Mouse (Mus musculus) CH12.LX (cell line): Measurements from ENCODE around the gene Suclg2. TPM values are rescaled to one million over a fixed set of nuclear protein-coding genes. Genes with fewer than 3 reads are reported as not detected.

ENCODE experiments used
- DNase-seq: peaks from one replicate; pipeline ENCODE4 v3.0.0-alpha.2; 2013; ENCODE audit errors: extremely low read depth
- H3K27ac ChIP-seq: 2 replicates; pipeline ENCODE4 v1.5.1; 2012; ENCODE audit warnings: low read depth, mild to moderate bottlenecking, control low read depth, moderate library complexity; ENCODE audit not compliant: insufficient read depth
- H3K27me3 ChIP-seq: replicated peaks from 2 replicates; pipeline ENCODE3; 2012; ENCODE audit warnings: inconsistent platforms
- H3K36me3 ChIP-seq, 2 experiments: replicated peaks in 1 of 2; 2 replicates each; pipeline versions ENCODE3 to v1.6.1; 2012; ENCODE audit warnings: inconsistent platforms in 1 of 2, low read length in 1 of 2, mild to moderate bottlenecking in 1 of 2, mixed read lengths in 1 of 2, moderate library complexity in 1 of 2; ENCODE audit not compliant: control insufficient read depth in 1 of 2, insufficient read depth in 1 of 2
- H3K4me1 ChIP-seq, 2 experiments: 2 replicates each; pipeline ENCODE4 v1.6.1; 2012; ENCODE audit warnings: inconsistent platforms in 1 of 2, moderate library complexity in 1 of 2; ENCODE audit not compliant: insufficient read depth in 2 of 2, control insufficient read depth in 1 of 2
- H3K4me2 ChIP-seq: 2 replicates; pipeline ENCODE4 v1.6.1; 2012; ENCODE audit warnings: low read depth, mild to moderate bottlenecking, control low read depth; ENCODE audit not compliant: poor library complexity, insufficient read depth, severe bottlenecking
- H3K4me3 ChIP-seq, 3 experiments: fragments of 150-350 bp in 1 of 3; sonication (generic) in 1 of 3; replicated peaks in 1 of 3; 2 replicates each; pipeline versions ENCODE3 to v1.5.1; 2011 to 2012; ENCODE audit warnings: low read depth in 2 of 3, low read length in 2 of 3, mild to moderate bottlenecking in 2 of 3, moderate library complexity in 2 of 3, control low read depth in 1 of 3, improper control_type of control experiment in 1 of 3, inconsistent platforms in 1 of 3, mixed read lengths in 1 of 3; ENCODE audit not compliant: poor library complexity in 1 of 3
- H3K79me2 ChIP-seq: replicated peaks from 2 replicates; pipeline ENCODE4 v1.6.1; 2012; ENCODE audit warnings: mild to moderate bottlenecking, moderate library complexity; ENCODE audit not compliant: control insufficient read depth, poor library complexity, insufficient read depth, severe bottlenecking; ENCODE audit errors: extremely low read depth
- H3K9ac ChIP-seq: 2 replicates; pipeline ENCODE4 v1.6.1; 2012; ENCODE audit warnings: low read depth, mild to moderate bottlenecking, control low read depth, moderate library complexity; ENCODE audit not compliant: insufficient read depth
- H3K9me3 ChIP-seq: replicated peaks from 2 replicates; pipeline ENCODE3; 2012; ENCODE audit warnings: low read length, inconsistent platforms, mixed read lengths
- CHD2 ChIP-seq: IDR thresholded peaks from 2 replicates; pipeline ENCODE4 v1.6.1; 2011; ENCODE audit warnings: low read length, improper control_type of control experiment
- CTCF ChIP-seq, 2 experiments: IDR thresholded peaks in 1 of 2; conservative IDR thresholded peaks in 1 of 2; 2 replicates each; pipeline ENCODE4 v1.5.1; 2011 to 2012; ENCODE audit warnings: low read depth in 2 of 2, low read length in 2 of 2, improper control_type of control experiment in 1 of 2, inconsistent platforms in 1 of 2, mild to moderate bottlenecking in 1 of 2, moderate library complexity in 1 of 2
- GABPA ChIP-seq: IDR thresholded peaks from 2 replicates; pipeline ENCODE4 v1.6.1; 2012; ENCODE audit warnings: low read depth, low read length, improper control_type of control experiment, inconsistent platforms; ENCODE audit not compliant: insufficient replicate concordance
- HCFC1 ChIP-seq: IDR thresholded peaks from 2 replicates; pipeline ENCODE4 v1.6.1; 2012; ENCODE audit warnings: low read depth, mild to moderate bottlenecking, inconsistent platforms, low read length, improper control_type of control experiment
- IRF4 ChIP-seq: IDR thresholded peaks from 2 replicates; pipeline ENCODE4 v1.6.1; 2014; ENCODE audit warnings: low read depth, mild to moderate bottlenecking, inconsistent platforms, low read length, improper control_type of control experiment
- MAFK ChIP-seq: IDR thresholded peaks from 2 replicates; pipeline ENCODE4 v1.6.1; 2011; ENCODE audit warnings: low read length, improper control_type of control experiment; ENCODE audit not compliant: insufficient replicate concordance
- MXI1 ChIP-seq: IDR thresholded peaks from 2 replicates; pipeline ENCODE4 v1.6.1; 2011; ENCODE audit warnings: mild to moderate bottlenecking, low read depth, low read length, improper control_type of control experiment
- MYC ChIP-seq: IDR thresholded peaks from 2 replicates; pipeline ENCODE4 v1.6.1; 2011; ENCODE audit warnings: low read depth, mild to moderate bottlenecking, improper control_type of control experiment, low read length
- NRF1 ChIP-seq: IDR thresholded peaks from 2 replicates; pipeline ENCODE4 v1.6.1; 2014; ENCODE audit warnings: low read depth, mild to moderate bottlenecking, inconsistent platforms, low read length, improper control_type of control experiment, moderate library complexity
- UBTF ChIP-seq: IDR thresholded peaks from 2 replicates; pipeline ENCODE4 v1.6.1; 2012; ENCODE audit warnings: low read depth, mild to moderate bottlenecking, inconsistent platforms, low read length, improper control_type of control experiment, moderate library complexity
- USF1 ChIP-seq: IDR thresholded peaks from 2 replicates; pipeline ENCODE4 v1.6.1; 2014; ENCODE audit warnings: low read depth, mild to moderate bottlenecking, inconsistent platforms, low read length, improper control_type of control experiment
- USF2 ChIP-seq: conservative IDR thresholded peaks from 2 replicates; pipeline ENCODE4 v1.6.1; 2011; ENCODE audit warnings: low read depth, low read length, improper control_type of control experiment
- ZC3H11A ChIP-seq: IDR thresholded peaks from 2 replicates; pipeline ENCODE4 v1.6.1; 2012; ENCODE audit warnings: low read depth, mild to moderate bottlenecking, inconsistent platforms, low read length, improper control_type of control experiment
- ZMIZ1 ChIP-seq: IDR thresholded peaks from 2 replicates; pipeline ENCODE4 v1.6.1; 2012; ENCODE audit warnings: low read depth, mild to moderate bottlenecking, inconsistent platforms, low read length, improper control_type of control experiment
- ZNF384 ChIP-seq: IDR thresholded peaks from 2 replicates; pipeline ENCODE4 v1.6.1; 2012; ENCODE audit warnings: low read depth, low read length, improper control_type of control experiment, inconsistent platforms
- dilution Hi-C: fragments of 300-500 bp; cut with MboI; formaldehyde crosslinking; loops from 2 replicates; pipeline ENCODE4 v1.14.3; 2020; ENCODE audit warnings: low sequenced_read_pairs; ENCODE audit not compliant: extremely low pct_unique_long_range_greater_than_20kb, extremely low pct_ligation_motif_present
- in situ Hi-C: fragments of 300-500 bp; cut with MboI; formaldehyde crosslinking; loops from 3 replicates; pipeline ENCODE4 v1.14.3; 2019; ENCODE audit warnings: low sequenced_read_pairs, low pct_ligation_motif_present, low pct_unique_long_range_greater_than_20kb, mixed read lengths
- polyA plus RNA-seq: library from polyadenylated mRNA; unstranded; fragments of >175 nt; gene quantifications from 2 replicates; pipeline ENCODE4 v1.2.1, GENCODE M21; 2012; ENCODE audit warnings: low read depth; ENCODE audit not compliant: insufficient read length
- total RNA-seq, 2 experiments: library from RNA; depleted of rRNA; stranded (reverse); fragments of 300-350 nt in 1 of 2; fragments of >200 nt in 1 of 2; gene quantifications; 2 replicates each; pipeline ENCODE4 v1.2.3; 2012 to 2014

Suclg2 gene
- total and polyA plus RNA-seq, 3 experiments, result 46.5 to 86.2 (median 48.3) TPM

DNA sequence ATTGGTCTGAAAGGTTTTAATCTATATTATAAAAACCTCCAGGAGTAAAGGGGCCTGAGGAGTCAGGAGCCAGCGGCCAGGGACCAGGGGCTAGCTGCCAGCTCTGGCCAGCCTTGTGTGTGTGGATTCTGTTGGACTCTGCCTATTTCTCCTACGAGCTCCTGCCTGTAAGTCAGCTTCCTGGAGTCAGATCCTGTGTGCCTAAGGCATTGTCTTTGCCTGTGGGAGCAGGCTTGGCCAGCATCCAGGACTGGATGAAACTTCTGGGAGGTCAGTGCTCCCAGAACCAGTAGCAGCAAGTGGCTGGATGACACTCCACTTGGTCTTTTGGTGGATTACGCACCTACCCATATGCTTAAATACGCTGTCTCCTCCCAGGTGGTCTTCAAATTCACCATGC is 23.8 kb upstream of the Suclg2 start:
- Histone ChIP-seq H3K4me3 (no peak overlapping the region), H3K4me1 (no peaks in the 10 kb centered on the region), H3K4me2 (no peak overlapping the region), H3K27ac (no peak overlapping the region), H3K36me3 (no peaks in the 10 kb centered on the region), H3K9me3 (no peaks in the 10 kb centered on the region), H3K9ac (no peak overlapping the region), H3K27me3 (no peaks in the 10 kb centered on the region), H3K79me2 (no peaks in the 10 kb centered on the region)
- in situ Hi-C loops (no loop called here), dilution Hi-C loops (no loop called here)
- TF ChIP-seq UBTF (no peak), MAFK (no peak), MYC (no peak), GABPA (no peak), CTCF (conservative IDR thresholded peaks at IDR 0.05 in 1 of 2, IDR thresholded peaks at IDR 0.05 in 1 of 2; ENCODE audit: low read depth in 2 of 2, low read length in 2 of 2) (no peak), MXI1 (no peak), IRF4 (no peak), USF2 (no peak), CHD2 (no peak), ZNF384 (no peak), ZMIZ1 (no peak), ZC3H11A (no peak), NRF1 (no peak)
- no peak for DNase-seq

DNA sequence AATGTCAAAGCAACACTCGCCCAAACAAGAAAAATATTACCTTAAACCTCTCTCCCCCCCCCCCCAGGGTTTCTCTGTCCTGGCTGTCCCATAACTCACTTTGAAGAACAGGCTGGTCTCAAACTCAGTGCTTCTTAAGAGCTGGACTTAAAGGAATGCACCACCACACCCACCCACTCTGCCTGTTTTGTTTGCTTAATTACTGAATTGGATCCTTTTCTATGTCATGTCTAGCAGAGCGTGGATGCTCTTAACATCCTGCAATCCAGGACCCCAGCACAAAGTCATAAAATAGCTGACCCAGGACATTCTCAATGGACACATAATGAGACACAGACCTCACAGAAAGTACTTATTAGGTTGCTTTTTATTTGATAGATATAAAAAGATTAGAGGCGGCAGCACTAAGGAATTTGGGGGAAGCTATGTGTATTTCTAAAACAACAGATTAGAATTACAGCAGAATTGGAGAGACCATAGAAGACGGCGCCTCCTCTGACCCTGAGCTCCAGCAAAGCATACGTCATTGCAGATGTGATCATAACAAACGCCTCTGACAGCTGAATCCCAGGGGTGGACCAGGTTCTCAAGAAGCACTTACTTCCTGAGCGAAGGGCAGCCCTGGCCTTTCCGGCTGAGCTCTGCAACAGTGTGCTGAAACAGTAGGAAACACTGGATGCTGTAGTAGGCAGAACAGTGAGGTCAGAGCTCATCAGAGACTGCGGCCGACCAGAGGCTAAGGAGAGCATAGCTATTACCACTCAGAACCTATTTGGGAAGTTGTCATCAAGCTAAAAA is 13.2 kb upstream of the Suclg2 start:
- dilution Hi-C loops, result no loop called here
- H3K36me3 ChIP-seq, result no peaks in the 10 kb centered on the region
- H3K79me2 ChIP-seq, result no peaks in the 10 kb centered on the region
- in situ Hi-C loops, result no loop called here
- no peak overlapping the region for H3K4me2 ChIP-seq
- H3K9ac ChIP-seq, result no peak overlapping the region
- no peak for TF ChIP-seq USF1
- no peak for TF ChIP-seq HCFC1
- H3K9me3 ChIP-seq, result peaks cover 3% of the 10 kb centered on the region
- H3K27ac ChIP-seq, result no peak overlapping the region
- H3K27me3 ChIP-seq, result no peaks in the 10 kb centered on the region
- H3K4me3 ChIP-seq, result no peak overlapping the region
- no peaks in the 10 kb centered on the region; a peak in 1 of 4 replicates for H3K4me1 ChIP-seq
- DNase-seq, result no peak
